Mouse (Mus musculus): ENCODE measurements around the gene Snapc4. TPM values are rescaled to one million over a fixed set of nuclear protein-coding genes. Genes with fewer than 3 reads are reported as not detected.
"Not testable (repeated sequence)": the region's sequence is repeated elsewhere in the genome, so short reads cannot be mapped to it uniquely, and the experiment has no call there.

Gene Snapc4
- polyA plus RNA-seq, 1 experiment from 2014 or later, result 20.2 TPM

- no peak for DNase-seq (ENCODE audit: low spot score)
- H3K4me2 ChIP-seq (ENCODE audit: low read depth, low read length), result no peak overlapping the region
- 82% methylated on average over 3 of the region's 3 CpGs for WGBS
Measured at GRCm38 (mm10) chr2:26390954-26391353, 10.5 kb upstream of the Snapc4 start.

GRCm38 (mm10) chr2:26389154-26389690, 8.8 kb upstream of the Snapc4 start, which contains the start of the genes Entr1 and Pmpca:
Gene Entr1 (minus strand): TSS chr2:26389316.
Gene Pmpca (plus strand): TSS chr2:26389339.
- H3K9me3 ChIP-seq (ENCODE audit: control insufficient read depth, low read length), result no peaks in the 10 kb centered on the region
- peaks cover 4% of the 10 kb centered on the region; the same call in 1 of the 2 replicates for H3K4me1 ChIP-seq (ENCODE audit: control insufficient read depth, insufficient read depth, low read length)
- peak within 1 kb of the TSS; percentile 93 for H3K4me2 ChIP-seq (ENCODE audit: low read depth, low read length)
- peak within 1 kb of the TSS; percentile 94 for H3K9ac ChIP-seq (ENCODE audit: low read depth, low read length)
- H3K36me3 ChIP-seq (ENCODE audit: control insufficient read depth, insufficient read depth, low read length), result peaks cover 76% of the 10 kb centered on the region
- H3K27me3 ChIP-seq (replicated peaks; ENCODE audit: control insufficient read depth, insufficient read depth, low read length), result no peaks in the 10 kb centered on the region
- 2% methylated on average over 33 of the region's 60 CpGs for WGBS
- peak within 1 kb of the TSS; percentile 63 for H3K27ac ChIP-seq (replicated peaks; ENCODE audit: low read depth, low read length)
- DNase-seq (ENCODE audit: low spot score), result peak; percentile 88
- ATAC-seq (ENCODE audit: low read depth), result peak; percentile 95
- H3K4me3 ChIP-seq (ENCODE audit: low read depth, low read length), result peak within 1 kb of the TSS; percentile 95

More at GRCm38 (mm10) chr2:26390954-26391353, 10.5 kb upstream of the Snapc4 start:
- peaks cover 76% of the 10 kb centered on the region for H3K36me3 ChIP-seq (ENCODE audit: control insufficient read depth, insufficient read depth, low read length)
- no peak overlapping the region for H3K27ac ChIP-seq (replicated peaks; ENCODE audit: low read depth, low read length)
- H3K9ac ChIP-seq (ENCODE audit: low read depth, low read length), result no peak overlapping the region
- peaks cover 4% of the 10 kb centered on the region; the same call in 1 of the 2 replicates for H3K4me1 ChIP-seq (ENCODE audit: control insufficient read depth, insufficient read depth, low read length)
- ATAC-seq (ENCODE audit: low read depth), result no peak
- H3K9me3 ChIP-seq (ENCODE audit: control insufficient read depth, low read length), result no peaks in the 10 kb centered on the region
- H3K27me3 ChIP-seq (replicated peaks; ENCODE audit: control insufficient read depth, insufficient read depth, low read length), result no peaks in the 10 kb centered on the region
- no peak overlapping the region for H3K4me3 ChIP-seq (ENCODE audit: low read depth, low read length)

GRCm38 (mm10) chr2:26388682-26389153, 8.3 kb upstream of the Snapc4 start:
- WGBS, result 1% methylated on average over 27 of the region's 45 CpGs
- Histone ChIP-seq H3K4me2 (ENCODE audit: low read depth, low read length) (peak overlapping the region; percentile 93), H3K9ac (ENCODE audit: low read depth, low read length) (peak overlapping the region; percentile 94), H3K4me3 (ENCODE audit: low read depth, low read length) (peak overlapping the region; percentile 95), H3K27me3 (replicated peaks; ENCODE audit: control insufficient read depth, insufficient read depth, low read length) (no peaks in the 10 kb centered on the region), H3K36me3 (ENCODE audit: control insufficient read depth, insufficient read depth, low read length) (peaks cover 76% of the 10 kb centered on the region), H3K9me3 (ENCODE audit: control insufficient read depth, low read length) (no peaks in the 10 kb centered on the region), H3K4me1 (ENCODE audit: control insufficient read depth, insufficient read depth, low read length) (peaks cover 4% of the 10 kb centered on the region; the same call in 1 of the 2 replicates), H3K27ac (replicated peaks; ENCODE audit: low read depth, low read length) (peak overlapping the region; percentile 63)
- ATAC-seq (ENCODE audit: low read depth), result peak; percentile 48
- no peak for DNase-seq (ENCODE audit: low spot score)

GRCm38 (mm10) chr2:26387713-26388112, 7.3 kb upstream of the Snapc4 start:
- H3K36me3 ChIP-seq (ENCODE audit: control insufficient read depth, insufficient read depth, low read length), result peaks cover 76% of the 10 kb centered on the region
- peak overlapping the region; percentile 95; the same call in 1 of the 2 replicates for H3K4me3 ChIP-seq (ENCODE audit: low read depth, low read length)
- H3K4me2 ChIP-seq (ENCODE audit: low read depth, low read length), result peak overlapping the region; percentile 93; the same call in 1 of the 2 replicates
- WGBS, result 83% methylated on average over 3 of the region's 3 CpGs
- DNase-seq (ENCODE audit: low spot score) (no peak), ATAC-seq (ENCODE audit: low read depth) (no peak)
- H3K9me3 ChIP-seq (ENCODE audit: control insufficient read depth, low read length), result no peaks in the 10 kb centered on the region
- no peaks in the 10 kb centered on the region for H3K27me3 ChIP-seq (replicated peaks; ENCODE audit: control insufficient read depth, insufficient read depth, low read length)
- H3K4me1 ChIP-seq (ENCODE audit: control insufficient read depth, insufficient read depth, low read length), result peaks cover 4% of the 10 kb centered on the region; the same call in 1 of the 2 replicates
- no peak overlapping the region for H3K27ac ChIP-seq (replicated peaks; ENCODE audit: low read depth, low read length)
- no peak overlapping the region for H3K9ac ChIP-seq (ENCODE audit: low read depth, low read length)

- Histone ChIP-seq H3K4me3 (ENCODE audit: low read depth, low read length) (peak overlapping the region; percentile 79), H3K36me3 (ENCODE audit: control insufficient read depth, insufficient read depth, low read length) (peaks cover 61% of the 10 kb centered on the region), H3K4me2 (ENCODE audit: low read depth, low read length) (peak overlapping the region; percentile 86), H3K9ac (ENCODE audit: low read depth, low read length) (peak overlapping the region; percentile 85)
- not testable (repeated sequence) for H3K27me3 ChIP-seq (replicated peaks; ENCODE audit: control insufficient read depth, insufficient read depth, low read length); H3K4me1 ChIP-seq (ENCODE audit: control insufficient read depth, insufficient read depth, low read length); H3K27ac ChIP-seq (replicated peaks; ENCODE audit: low read depth, low read length); ATAC-seq (ENCODE audit: low read depth); H3K9me3 ChIP-seq (ENCODE audit: control insufficient read depth, low read length); DNase-seq (ENCODE audit: low spot score)
- 40% methylated on average over 6 of the region's 6 CpGs for WGBS
Measured at GRCm38 (mm10) chr2:26380871-26381270, 418 bp upstream of the Snapc4 start.

- Histone ChIP-seq H3K4me1 (ENCODE audit: control insufficient read depth, insufficient read depth, low read length) (no peaks in the 10 kb centered on the region), H3K9ac (ENCODE audit: low read depth, low read length) (no peak overlapping the region), H3K4me3 (ENCODE audit: low read depth, low read length) (no peak overlapping the region), H3K27me3 (replicated peaks; ENCODE audit: control insufficient read depth, insufficient read depth, low read length) (no peaks in the 10 kb centered on the region), H3K4me2 (ENCODE audit: low read depth, low read length) (no peak overlapping the region), H3K36me3 (ENCODE audit: control insufficient read depth, insufficient read depth, low read length) (peaks cover 100% of the 10 kb centered on the region), H3K9me3 (ENCODE audit: control insufficient read depth, low read length) (no peaks in the 10 kb centered on the region), H3K27ac (replicated peaks; ENCODE audit: low read depth, low read length) (no peak overlapping the region)
- ATAC-seq (ENCODE audit: low read depth) (no peak), DNase-seq (ENCODE audit: low spot score) (no peak)
- WGBS, result 97% methylated on average over 8 of the region's 8 CpGs
Measured at GRCm38 (mm10) chr2:26372396-26372795, 8.1 kb downstream of the Snapc4 start.

GRCm38 (mm10) chr2:26368572-26368971, 11.9 kb downstream of the Snapc4 start:
- Histone ChIP-seq H3K9me3 (ENCODE audit: control insufficient read depth, low read length) (no peaks in the 10 kb centered on the region), H3K4me2 (ENCODE audit: low read depth, low read length) (no peak overlapping the region), H3K36me3 (ENCODE audit: control insufficient read depth, insufficient read depth, low read length) (peaks cover 100% of the 10 kb centered on the region), H3K27me3 (replicated peaks; ENCODE audit: control insufficient read depth, insufficient read depth, low read length) (no peaks in the 10 kb centered on the region), H3K27ac (replicated peaks; ENCODE audit: low read depth, low read length) (no peak overlapping the region), H3K4me3 (ENCODE audit: low read depth, low read length) (no peak overlapping the region), H3K9ac (ENCODE audit: low read depth, low read length) (no peak overlapping the region), H3K4me1 (ENCODE audit: control insufficient read depth, insufficient read depth, low read length) (no peaks in the 10 kb centered on the region)
- WGBS, result 88% methylated on average over 1 of the region's 1 CpGs
- DNase-seq (ENCODE audit: low spot score), result no peak
- ATAC-seq (ENCODE audit: low read depth), result no peak

GRCm38 (mm10) chr2:26367911-26368310, 12.5 kb downstream of the Snapc4 start:
- 93% methylated on average over 6 of the region's 6 CpGs for WGBS

More at GRCm38 (mm10) chr2:26367911-26368310, 12.5 kb downstream of the Snapc4 start:
- Histone ChIP-seq H3K27me3 (replicated peaks; ENCODE audit: control insufficient read depth, insufficient read depth, low read length) (no peaks in the 10 kb centered on the region), H3K9me3 (ENCODE audit: control insufficient read depth, low read length) (no peaks in the 10 kb centered on the region), H3K4me3 (ENCODE audit: low read depth, low read length) (no peak overlapping the region), H3K9ac (ENCODE audit: low read depth, low read length) (no peak overlapping the region), H3K4me1 (ENCODE audit: control insufficient read depth, insufficient read depth, low read length) (no peaks in the 10 kb centered on the region), H3K36me3 (ENCODE audit: control insufficient read depth, insufficient read depth, low read length) (peaks cover 99% of the 10 kb centered on the region), H3K27ac (replicated peaks; ENCODE audit: low read depth, low read length) (no peak overlapping the region), H3K4me2 (ENCODE audit: low read depth, low read length) (no peak overlapping the region)
- ATAC-seq (ENCODE audit: low read depth) (no peak), DNase-seq (ENCODE audit: low spot score) (no peak)
